Mouse (Mus musculus) CH12.LX (cell line): ENCODE results near the gene Tbc1d10a.

Source experiments
- CHD1 ChIP-seq: IDR thresholded peaks from 2 replicates; pipeline ENCODE4 v1.6.1; 2012; ENCODE audit warnings: low read depth, low read length, improper control_type of control experiment, inconsistent platforms
- CTCF ChIP-seq, 2 experiments: IDR thresholded peaks in 1 of 2; conservative IDR thresholded peaks in 1 of 2; 2 replicates each; pipeline ENCODE4 v1.5.1; 2011 to 2012; ENCODE audit warnings: low read depth in 2 of 2, low read length in 2 of 2, improper control_type of control experiment in 1 of 2, inconsistent platforms in 1 of 2, mild to moderate bottlenecking in 1 of 2, moderate library complexity in 1 of 2
- POLR2A ChIP-seq: IDR thresholded peaks from 2 replicates; pipeline ENCODE4 v1.6.1; 2011; ENCODE audit warnings: low read depth, mild to moderate bottlenecking, improper control_type of control experiment, low read length

DNA sequence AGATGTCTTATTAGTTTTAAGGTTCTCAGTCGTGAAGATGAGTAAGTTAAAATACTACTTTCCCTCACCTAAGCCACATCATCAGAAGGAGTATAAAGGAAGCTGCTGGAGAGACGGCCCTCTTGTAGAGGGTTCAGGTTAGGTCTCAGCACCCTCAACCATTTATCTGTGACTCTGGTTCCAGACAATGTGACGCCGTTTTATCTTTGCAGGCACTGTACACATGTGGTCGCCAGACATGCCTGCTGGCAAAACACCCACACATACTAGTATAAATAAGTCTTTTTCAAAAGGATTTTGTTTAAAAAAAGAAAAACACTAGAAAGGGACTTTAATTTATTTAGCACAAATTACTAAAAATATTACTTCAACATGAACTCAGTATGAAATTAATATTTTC, 30.9 kb upstream of the Tbc1d10a start:
- no peak for TF ChIP-seq CHD1
- TF ChIP-seq CTCF (conservative IDR thresholded peaks at IDR 0.05 in 1 of 2, IDR thresholded peaks at IDR 0.05 in 1 of 2; ENCODE audit: low read depth in 2 of 2, low read length in 2 of 2), result no peak
- no peak for TF ChIP-seq POLR2A
